Mouse (Mus musculus) forebrain, embryonic 11.5 days (tissue): ENCODE results near the gene Kcnip4. TPM values are rescaled to one million over a fixed set of nuclear protein-coding genes. Genes with fewer than 3 reads are reported as not detected.

Source experiments
- ATAC-seq: fragments of 200-750 bp; cut with Nextera tagmentation; replicated peaks from 2 replicates; pipeline ENCODE4 v1.8.0; 2017; ENCODE audit warnings: moderate TSS enrichment; ENCODE audit not compliant: low FRiP score
- DNase-seq: peaks from one replicate; pipeline ENCODE4 v3.0.0-alpha.2; 2017; ENCODE audit warnings: low spot score
- H3K27ac ChIP-seq: fragments of 300-500 bp; sonication (generic); 2 replicates; pipeline ENCODE4 v1.5.1; 2014; ENCODE audit warnings: low read depth, low read length
- H3K27me3 ChIP-seq: fragments of 300-500 bp; sonication (generic); 2 replicates; pipeline ENCODE4 v1.6.1; 2014; ENCODE audit warnings: mild to moderate bottlenecking, low read length, mixed read lengths; ENCODE audit not compliant: control insufficient read depth, insufficient read depth
- H3K36me3 ChIP-seq: fragments of 300-500 bp; sonication (generic); 2 replicates; pipeline ENCODE4 v1.6.1; 2014; ENCODE audit warnings: mild to moderate bottlenecking, low read length, moderate library complexity, mixed read lengths; ENCODE audit not compliant: control insufficient read depth, insufficient read depth
- H3K4me1 ChIP-seq: fragments of 300-500 bp; sonication (generic); replicated peaks from 2 replicates; pipeline ENCODE4 v1.6.1; 2014; ENCODE audit warnings: low read length, mixed read lengths; ENCODE audit not compliant: control insufficient read depth, insufficient read depth
- H3K4me2 ChIP-seq: fragments of 300-500 bp; sonication (generic); 2 replicates; pipeline ENCODE4 v1.6.1; 2014; ENCODE audit warnings: low read depth, mild to moderate bottlenecking, low read length, moderate library complexity, mixed read lengths; ENCODE audit not compliant: severe bottlenecking
- H3K4me3 ChIP-seq: fragments of 300-500 bp; sonication (generic); 2 replicates; pipeline ENCODE4 v1.5.1; 2014; ENCODE audit warnings: low read depth, low read length
- H3K9ac ChIP-seq: fragments of 300-500 bp; sonication (generic); 2 replicates; pipeline ENCODE4 v1.6.1; 2014; ENCODE audit warnings: low read length
- H3K9me3 ChIP-seq: fragments of 300-500 bp; sonication (generic); 2 replicates; pipeline ENCODE4 v1.6.1; 2016; ENCODE audit warnings: low read length, mixed read lengths; ENCODE audit not compliant: control insufficient read depth
- WGBS: fragments of 180-500 bp; shearing (Covaris S2); extraction: QIAGEN DNeasy Blood & Tissue Kit; methylation state at CpG from one replicate; pipeline ENCODE4 v1.1.7; 2014; 5-methylcytosine and 5-hydroxymethylcytosine counted together
- polyA plus RNA-seq: library from polyadenylated mRNA; unstranded; fragments of >200 nt; fragmentation: Nextera tagmentation; extraction: Ambion mirVana; gene quantifications from 2 replicates; pipeline ENCODE4 v1.2.1, GENCODE M21; 2014

Gene Kcnip4
- polyA plus RNA-seq, 1 experiment from 2014 or later: 1.7 TPM

DNA sequence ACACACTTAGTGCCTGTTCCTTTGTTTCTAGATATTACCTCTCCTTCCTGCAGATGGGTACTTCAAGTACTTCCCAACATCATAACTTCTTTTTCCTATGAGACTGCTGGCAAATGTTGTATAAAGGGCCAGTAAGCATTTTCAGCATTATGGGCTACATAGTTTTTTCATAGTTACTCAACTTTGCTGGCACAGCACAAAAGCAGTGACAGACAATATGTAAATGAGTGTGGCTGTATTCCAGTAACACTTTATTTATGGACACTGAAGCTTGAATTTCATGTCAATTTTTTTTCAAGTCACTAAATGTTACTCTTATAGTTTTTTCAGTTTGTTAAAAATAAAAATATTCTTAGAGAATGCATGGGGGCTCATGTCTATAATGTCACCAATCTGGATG, 105.0 kb downstream of the Kcnip4 start:
- no peak for ATAC-seq

DNA sequence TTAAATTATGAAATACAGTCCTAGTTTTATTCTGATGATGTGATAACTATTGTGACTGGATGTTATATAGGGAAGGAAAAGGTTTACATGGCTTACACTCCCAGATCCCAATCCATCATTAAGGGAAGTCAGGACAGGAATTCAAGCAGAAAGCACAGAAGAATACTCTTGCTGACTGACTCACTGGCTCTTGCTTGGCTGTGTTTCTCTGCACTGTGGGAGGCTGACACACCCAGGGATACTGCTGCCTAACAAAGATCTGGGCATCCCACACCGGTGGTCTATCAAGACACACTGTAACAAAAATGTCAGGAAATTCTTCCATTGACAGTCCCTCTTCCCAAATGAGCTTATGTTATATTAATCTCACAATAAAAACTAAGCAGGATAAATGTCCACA, 116.4 kb downstream of the Kcnip4 start:
- no peaks in the 10 kb centered on the region for H3K27me3 ChIP-seq
- H3K9me3 ChIP-seq: no peaks in the 10 kb centered on the region
- H3K4me2 ChIP-seq: no peak overlapping the region
- ATAC-seq (no peak), DNase-seq (no peak)
- no peak overlapping the region for H3K9ac ChIP-seq
- no peak overlapping the region for H3K4me3 ChIP-seq
- H3K4me1 ChIP-seq: no peaks in the 10 kb centered on the region
- H3K27ac ChIP-seq: no peak overlapping the region
- WGBS: 74% methylated on average over 1 of the region's 1 CpGs
- H3K36me3 ChIP-seq: no peaks in the 10 kb centered on the region

More for the DNA sequence above, 105.0 kb downstream of the Kcnip4 start:
- H3K4me2 ChIP-seq: no peak overlapping the region
- no peak overlapping the region for H3K27ac ChIP-seq
- no peaks in the 10 kb centered on the region for H3K27me3 ChIP-seq
- no peak for DNase-seq
- no peaks in the 10 kb centered on the region for H3K36me3 ChIP-seq
- no peak overlapping the region for H3K9ac ChIP-seq
- no peak overlapping the region for H3K4me3 ChIP-seq
- H3K4me1 ChIP-seq: no peaks in the 10 kb centered on the region
- H3K9me3 ChIP-seq: no peaks in the 10 kb centered on the region

DNA sequence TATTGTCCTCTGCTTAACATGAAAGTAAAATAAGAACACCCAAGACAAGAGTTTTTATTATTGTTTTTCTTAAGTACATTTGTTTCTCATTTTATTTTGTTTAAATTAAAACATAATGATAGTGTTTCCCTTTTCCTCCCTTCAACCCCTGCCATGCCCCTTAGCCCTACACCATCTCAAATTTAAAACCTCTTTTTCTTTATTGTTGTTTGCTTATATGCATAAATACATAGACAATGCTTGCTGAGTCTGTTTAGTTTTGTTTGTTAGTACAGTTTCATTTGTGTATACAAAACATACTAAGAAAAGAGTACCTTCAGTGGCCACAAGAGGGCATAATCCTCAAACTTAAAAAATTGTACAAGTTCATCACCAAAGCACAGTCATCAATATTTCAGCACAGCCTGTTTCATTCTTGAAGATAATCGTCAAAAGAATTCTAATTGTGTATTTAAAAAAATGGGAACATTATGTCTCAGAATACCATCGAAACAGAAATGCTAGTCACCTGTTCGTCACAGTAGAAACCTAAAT, 154.1 kb downstream of the Kcnip4 start:
- no peaks in the 10 kb centered on the region for H3K27me3 ChIP-seq
- no peak overlapping the region for H3K27ac ChIP-seq
- H3K9ac ChIP-seq: no peak overlapping the region
- 54% methylated on average over 3 of the region's 3 CpGs for WGBS
- no peaks in the 10 kb centered on the region for H3K4me1 ChIP-seq
- no peak overlapping the region for H3K4me3 ChIP-seq
- H3K9me3 ChIP-seq: no peaks in the 10 kb centered on the region
- H3K36me3 ChIP-seq: no peaks in the 10 kb centered on the region
- ATAC-seq (0 out of 2 replicates have a peak, but pooled peaks have one; percentile 29), DNase-seq (no peak)
- H3K4me2 ChIP-seq: no peak overlapping the region

DNA sequence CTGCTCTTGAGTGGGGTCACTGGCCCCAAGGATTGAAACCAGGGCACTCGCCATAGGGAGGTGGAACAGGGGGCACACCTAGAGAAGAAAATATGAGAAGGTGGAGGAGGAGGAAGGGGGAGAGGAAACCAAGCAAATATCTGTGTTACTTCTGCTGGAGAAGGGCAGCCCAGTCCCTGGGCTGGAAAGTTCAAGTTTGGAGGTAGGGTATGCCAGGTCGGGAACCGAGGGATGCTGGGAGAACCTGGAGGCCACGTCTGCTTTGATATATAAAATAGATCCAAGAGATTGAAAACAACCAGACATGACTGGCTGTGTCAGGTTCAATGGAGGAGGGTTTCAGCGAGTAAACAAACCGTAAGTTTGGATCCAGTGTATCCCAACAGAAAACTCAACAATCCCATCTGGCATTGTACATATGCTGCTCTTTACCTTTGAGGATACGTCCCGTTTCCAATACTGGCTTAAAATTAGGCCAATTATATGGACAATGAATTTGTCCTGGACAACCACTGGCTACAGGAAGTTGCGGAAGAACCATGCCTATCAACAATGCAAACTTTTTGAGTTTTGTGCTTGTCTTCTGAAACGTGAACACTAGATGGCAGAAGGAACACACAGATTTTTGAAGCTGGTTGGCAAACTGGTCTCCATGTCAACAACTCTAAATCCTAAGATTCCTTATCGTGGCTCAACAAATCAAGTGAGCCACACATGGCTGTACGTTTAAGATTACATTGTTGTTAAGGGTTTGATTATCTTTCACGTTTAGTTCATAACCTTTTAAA, 155.9 kb downstream of the Kcnip4 start:
- DNase-seq (peak; percentile 50), ATAC-seq (peak; percentile 56; the same call in 1 of the 2 replicates)
- Histone ChIP-seq H3K4me2 (no peak overlapping the region), H3K9ac (no peak overlapping the region), H3K27me3 (no peaks in the 10 kb centered on the region), H3K9me3 (no peaks in the 10 kb centered on the region), H3K27ac (no peak overlapping the region), H3K4me1 (no peaks in the 10 kb centered on the region), H3K36me3 (no peaks in the 10 kb centered on the region), H3K4me3 (no peak overlapping the region)
- 52% methylated on average over 13 of the region's 13 CpGs for WGBS

DNA sequence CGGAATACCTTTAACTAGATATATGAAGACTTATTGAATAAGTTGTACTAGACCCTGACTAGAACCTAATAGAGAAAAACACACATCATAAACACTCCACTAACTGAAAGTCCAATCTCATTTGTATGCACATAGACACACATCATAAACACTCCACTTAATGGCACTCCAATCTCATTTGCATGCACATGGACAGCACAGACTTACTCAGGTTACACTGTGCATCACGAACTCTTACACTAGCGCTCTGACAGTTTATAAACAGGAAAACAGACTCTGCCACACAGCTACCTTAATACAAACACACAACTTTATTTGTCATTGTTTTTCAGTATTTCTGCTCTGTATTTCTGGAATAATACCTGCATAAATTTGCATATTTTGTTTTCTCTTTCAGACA, 168.3 kb downstream of the Kcnip4 start:
- H3K4me3 ChIP-seq: no peak overlapping the region
- H3K27me3 ChIP-seq: no peaks in the 10 kb centered on the region
- H3K4me1 ChIP-seq: no peaks in the 10 kb centered on the region
- no peaks in the 10 kb centered on the region for H3K36me3 ChIP-seq
- H3K27ac ChIP-seq: no peak overlapping the region
- no peak for DNase-seq
- no peaks in the 10 kb centered on the region for H3K9me3 ChIP-seq
- no peak overlapping the region for H3K9ac ChIP-seq
- H3K4me2 ChIP-seq: no peak overlapping the region
- WGBS: 81% methylated on average over 3 of the region's 3 CpGs
- ATAC-seq: no peak

DNA sequence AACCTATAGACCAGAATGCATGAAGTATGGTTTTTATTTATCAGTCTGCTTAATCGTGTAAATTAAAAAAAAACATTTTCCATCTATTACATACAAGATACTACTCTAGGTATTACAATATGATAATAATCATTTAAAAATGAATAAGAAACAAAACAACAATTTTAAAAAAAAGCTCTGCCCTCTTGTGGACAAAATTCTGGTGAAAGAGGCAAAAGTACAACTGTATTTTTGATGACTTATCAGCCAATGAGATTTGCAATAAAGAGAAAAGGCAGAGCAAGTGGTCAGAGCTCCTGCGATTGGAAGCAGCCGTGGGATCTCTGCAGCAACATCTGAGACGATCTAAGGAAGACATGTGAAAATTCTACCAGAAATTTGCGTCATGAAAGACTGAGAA, 172.6 kb downstream of the Kcnip4 start:
- Histone ChIP-seq H3K9me3 (no peaks in the 10 kb centered on the region), H3K9ac (no peak overlapping the region), H3K4me1 (no peaks in the 10 kb centered on the region), H3K27ac (no peak overlapping the region), H3K27me3 (no peaks in the 10 kb centered on the region), H3K4me3 (no peak overlapping the region), H3K4me2 (no peak overlapping the region), H3K36me3 (no peaks in the 10 kb centered on the region)
- WGBS: 80% methylated on average over 5 of the region's 5 CpGs
- no peak for ATAC-seq
- DNase-seq: no peak

DNA sequence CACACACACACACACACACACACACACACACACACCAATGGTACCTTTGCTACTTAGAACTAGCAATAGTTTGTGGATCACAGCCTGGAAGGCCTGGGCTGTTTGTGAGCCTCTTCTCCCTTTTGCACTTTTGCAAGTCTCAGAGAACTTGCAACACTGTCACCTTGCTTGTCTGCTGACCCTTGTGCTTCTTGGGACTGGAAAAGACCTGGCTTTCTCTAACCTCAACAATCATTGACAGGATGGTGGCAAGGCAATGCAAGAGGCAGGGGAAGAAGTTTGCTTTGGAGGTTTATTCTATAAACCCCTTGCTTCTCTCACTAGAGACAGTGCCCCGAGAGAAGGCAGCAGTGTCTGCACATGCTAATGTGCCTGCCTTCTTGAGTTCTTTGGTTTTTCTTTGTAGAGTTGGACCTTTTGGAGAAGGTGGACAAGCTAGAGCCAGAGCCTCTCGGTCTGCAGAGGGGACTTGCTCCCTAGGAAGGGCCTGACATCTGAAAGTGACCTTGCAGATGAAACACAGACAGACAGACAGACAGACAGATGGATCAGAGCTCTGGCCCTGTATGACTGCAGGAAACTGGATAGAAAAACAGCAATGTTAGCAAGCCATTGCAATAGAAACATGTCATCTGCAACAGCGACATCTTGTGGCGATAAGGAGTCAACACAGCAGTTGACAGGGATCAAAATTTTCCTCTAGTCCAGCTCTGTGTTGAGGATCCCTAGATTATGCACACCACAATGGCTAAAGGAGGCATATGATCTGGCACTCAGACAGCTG, 174.4 kb downstream of the Kcnip4 start:
- DNase-seq (peak; percentile 54), ATAC-seq (peak; percentile 69)
- H3K9me3 ChIP-seq: no peaks in the 10 kb centered on the region
- no peak overlapping the region for H3K27ac ChIP-seq
- H3K9ac ChIP-seq: no peak overlapping the region
- no peak overlapping the region for H3K4me3 ChIP-seq
- no peak overlapping the region for H3K4me2 ChIP-seq
- no peaks in the 10 kb centered on the region for H3K36me3 ChIP-seq
- 30% methylated on average over 4 of the region's 4 CpGs for WGBS
- no peaks in the 10 kb centered on the region for H3K27me3 ChIP-seq
- H3K4me1 ChIP-seq: no peaks in the 10 kb centered on the region

DNA sequence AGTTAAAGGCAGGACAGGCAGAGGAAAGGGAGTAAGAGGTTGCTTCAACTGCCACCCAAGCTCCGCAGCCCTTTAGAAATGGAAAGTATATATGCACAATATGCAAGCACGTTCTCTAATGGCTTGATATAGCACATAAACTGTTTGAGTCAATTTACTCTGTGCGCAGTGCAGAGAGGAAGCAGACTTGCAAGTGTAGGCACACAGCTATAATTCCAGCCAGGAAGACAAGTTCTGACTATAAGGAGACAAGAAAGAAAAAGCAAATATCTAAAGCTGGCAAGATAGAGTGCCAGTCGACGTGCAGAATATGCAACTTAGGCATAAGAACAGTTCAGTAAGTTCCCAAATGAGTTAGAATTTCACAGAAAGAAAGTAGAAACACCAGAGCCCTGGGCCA, 175.2 kb downstream of the Kcnip4 start:
- 88% methylated on average over 5 of the region's 5 CpGs for WGBS
- no peak overlapping the region for H3K9ac ChIP-seq
- H3K9me3 ChIP-seq: no peaks in the 10 kb centered on the region
- H3K4me3 ChIP-seq: no peak overlapping the region
- H3K4me1 ChIP-seq: no peaks in the 10 kb centered on the region
- DNase-seq: no peak
- H3K4me2 ChIP-seq: no peak overlapping the region
- H3K27me3 ChIP-seq: no peaks in the 10 kb centered on the region
- ATAC-seq: no peak
- no peaks in the 10 kb centered on the region for H3K36me3 ChIP-seq
- H3K27ac ChIP-seq: no peak overlapping the region
